Mouse (Mus musculus) heart, postnatal 36 days (tissue): ENCODE data around the gene Chp1. TPM values are rescaled to one million over a fixed set of nuclear protein-coding genes. Genes with fewer than 3 reads are reported as not detected.
"Not testable (repeated sequence)": the region's sequence is repeated elsewhere in the genome, so short reads cannot be mapped to it uniquely, and the experiment has no call there.

Experiments used
- DNase-seq, 2 experiments: peaks; one replicate each; pipeline ENCODE4 v3.0.0; 2021 to 2022
- intact Hi-C: fragments of 180-260 bp; cut with DNase I; formaldehyde crosslinking; loops from one replicate; pipeline ENCODE4 v1.15.1; 2025
- total RNA-seq, 2 experiments: library from RNA; stranded (reverse); gene quantifications; 2 replicates each; pipeline ENCODE4 v1.2.3; 2021

Gene Chp1
- 10 to 100 TPM; 92.1 to 94.7 TPM for total RNA-seq

GRCm38 (mm10) chr2:119547522-119548370, at the start of gene Chp1, which contains the start of gene Exd1:
Chp1 (plus strand) TSS chr2:119547697.
Exd1 (minus strand) TSS chr2:119547627.
- DNase-seq = peak; percentile 98 to 99
- intact Hi-C loops = loop anchor here (2.0 to 5.0 kb wide), 5 partner anchors 43 to 800 kb away; partner anchors contain the start of genes Inafm2, Ino80, Itpka and Ndufaf1

GRCm38 (mm10) chr2:119498859-119499258, 48.6 kb upstream of the Chp1 start:
- intact Hi-C loops = no loop called here
- DNase-seq = no peak

- DNase-seq = no peak
- intact Hi-C loops = no loop called here
These were observed 46.4 kb upstream of the Chp1 start for GRCm38 (mm10) chr2:119500965-119501652.

DNA sequence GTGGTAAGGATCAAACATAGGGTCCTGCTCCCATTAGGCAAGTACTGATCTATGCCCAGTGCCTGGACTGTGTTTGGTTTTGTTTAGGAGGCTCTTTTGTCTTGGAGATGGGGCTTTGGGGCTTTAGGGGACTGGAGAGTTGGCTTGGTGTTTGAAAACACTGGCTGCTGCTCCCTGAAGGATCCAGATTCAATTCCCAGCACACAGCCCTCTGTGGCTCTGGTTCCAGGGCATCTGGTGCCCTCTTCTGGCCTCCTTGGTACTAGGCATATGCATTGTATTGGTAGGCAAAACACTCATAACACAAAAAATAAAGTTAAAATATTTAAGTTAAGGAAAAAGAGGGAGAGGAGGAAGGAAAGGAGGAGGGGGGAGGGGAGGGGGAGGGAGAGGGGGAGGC, 40.4 kb upstream of the Chp1 start:
- intact Hi-C loops = no loop called here
- no peak for DNase-seq

GRCm38 (mm10) chr2:119508518-119508917, 39.0 kb upstream of the Chp1 start:
- DNase-seq, intact Hi-C loops: not testable (repeated sequence)

- intact Hi-C loops = no loop called here
- no peak for DNase-seq
These were observed 36.6 kb upstream of the Chp1 start for GRCm38 (mm10) chr2:119510856-119511255.

GRCm38 (mm10) chr2:119512292-119512691, 35.2 kb upstream of the Chp1 start:
- DNase-seq = no peak
- intact Hi-C loops = no loop called here

- no peak for DNase-seq
- intact Hi-C loops = no loop called here
These were observed 33.4 kb upstream of the Chp1 start for GRCm38 (mm10) chr2:119514026-119514522.

DNA sequence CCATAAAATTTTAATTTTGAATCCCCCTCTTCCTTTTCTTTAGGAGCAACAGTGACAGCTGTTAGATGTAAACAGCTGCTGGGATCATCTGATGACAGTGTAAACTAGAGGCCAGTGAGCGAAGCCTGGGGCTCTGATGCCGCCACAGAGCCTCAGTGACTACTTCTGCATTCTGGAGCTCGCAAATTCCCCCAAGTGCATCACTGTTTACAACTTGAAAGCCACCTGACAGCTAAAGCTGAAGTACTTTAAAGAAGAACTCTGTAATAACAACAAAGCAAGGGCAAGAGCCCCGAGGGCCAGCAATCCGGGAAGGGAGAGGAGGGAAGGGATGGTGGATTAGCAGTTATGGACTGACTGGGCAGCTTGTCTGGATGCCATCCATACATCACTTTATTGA, 30.7 kb upstream of the Chp1 start:
- no peak for DNase-seq
- intact Hi-C loops = no loop called here

- intact Hi-C loops = no loop called here
- DNase-seq = peak in 1 of 2 experiments; percentile 1
These were observed 26.9 kb upstream of the Chp1 start for GRCm38 (mm10) chr2:119520550-119520949.

DNA sequence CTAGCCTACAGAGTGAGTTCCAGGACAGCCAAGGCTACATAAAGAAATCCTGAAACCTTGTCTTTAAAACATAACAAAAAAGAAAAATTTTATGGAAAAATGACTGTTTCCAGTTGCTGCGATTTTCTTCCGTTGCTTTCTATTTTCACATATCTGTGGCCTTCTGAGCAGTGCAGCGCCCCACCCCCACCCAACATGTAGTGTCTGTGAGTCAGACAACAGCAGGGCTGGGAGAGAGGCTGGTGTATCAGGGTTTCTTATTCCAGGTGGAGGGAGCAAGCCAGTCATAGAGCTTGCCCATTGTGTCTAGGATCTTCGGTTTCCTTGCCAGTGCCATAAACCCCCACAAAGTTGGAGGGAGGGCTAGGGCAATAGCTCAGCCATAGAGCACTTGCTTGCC, 23.7 kb upstream of the Chp1 start:
- intact Hi-C loops = no loop called here
- DNase-seq = no peak

GRCm38 (mm10) chr2:119525422-119525821, 22.1 kb upstream of the Chp1 start:
- intact Hi-C loops = no loop called here
- no peak for DNase-seq

GRCm38 (mm10) chr2:119538802-119539201, 8.7 kb upstream of the Chp1 start:
- intact Hi-C loops = no loop called here
- no peak for DNase-seq

DNA sequence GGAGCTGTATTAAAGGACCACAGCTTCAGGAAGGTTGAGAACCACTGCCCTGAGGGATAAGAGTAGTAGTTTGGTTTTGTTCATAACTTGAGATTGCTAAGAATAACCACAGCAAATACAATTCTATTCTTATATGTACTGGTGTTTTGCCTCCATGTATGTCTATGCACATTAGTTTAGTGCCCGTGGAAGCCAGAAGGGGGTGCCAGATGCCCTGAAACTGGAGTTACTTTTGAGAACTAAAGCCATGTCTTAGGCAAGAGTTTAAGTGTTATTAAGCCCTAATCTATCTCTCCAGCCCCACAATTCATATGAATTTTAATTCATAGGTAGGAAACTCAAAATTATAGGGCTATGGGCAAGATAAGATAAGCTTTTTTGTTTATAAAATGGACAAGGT, 5.4 kb upstream of the Chp1 start:
- peak; percentile 41 to 60 for DNase-seq
- intact Hi-C loops = loop anchor here (1.0 kb wide), 1 partner anchor 45 kb away; no protein-coding TSS in a partner anchor

GRCm38 (mm10) chr2:119543656-119544055, 3.8 kb upstream of the Chp1 start:
- intact Hi-C loops = no loop called here
- no peak for DNase-seq

- peak; percentile 81 to 83 for DNase-seq
- intact Hi-C loops = loop anchor here (2.0 to 5.0 kb wide), 4 partner anchors 70 to 800 kb away; partner anchors contain the start of genes Inafm2, Ino80, Itpka and Ndufaf1
These were observed 512 bp upstream of the Chp1 start for GRCm38 (mm10) chr2:119546848-119547521.

- no peak for DNase-seq
- intact Hi-C loops = loop anchor here (2.0 to 5.0 kb wide), 4 partner anchors 42 to 801 kb away; partner anchors contain the start of genes Inafm2, Itpka and Ndufaf1
These were observed 819 bp downstream of the Chp1 start for GRCm38 (mm10) chr2:119548371-119548660.

DNA sequence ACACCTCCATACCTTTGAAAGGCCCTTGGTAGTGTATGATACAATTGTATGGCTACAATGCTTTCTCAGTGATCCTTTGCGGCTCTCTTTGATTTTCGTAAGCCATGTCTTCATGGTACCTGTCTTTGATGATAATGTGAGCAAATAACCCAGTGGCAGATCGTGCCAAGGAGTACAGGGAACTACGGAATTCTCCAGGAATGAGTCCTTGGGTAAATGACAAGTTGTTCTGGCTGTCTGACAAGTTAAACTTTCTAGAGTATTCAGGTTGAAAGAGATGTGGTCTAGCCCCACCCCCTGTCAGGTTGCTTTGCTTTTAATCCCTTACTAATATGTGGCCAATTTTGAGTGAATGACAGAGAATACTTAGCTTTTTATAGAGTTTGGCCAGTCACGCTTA, 1.2 kb downstream of the Chp1 start:
- intact Hi-C loops = loop anchor here (2.0 to 5.0 kb wide), 4 partner anchors 42 to 801 kb away; partner anchors contain the start of genes Inafm2, Itpka and Ndufaf1
- no peak for DNase-seq

DNA sequence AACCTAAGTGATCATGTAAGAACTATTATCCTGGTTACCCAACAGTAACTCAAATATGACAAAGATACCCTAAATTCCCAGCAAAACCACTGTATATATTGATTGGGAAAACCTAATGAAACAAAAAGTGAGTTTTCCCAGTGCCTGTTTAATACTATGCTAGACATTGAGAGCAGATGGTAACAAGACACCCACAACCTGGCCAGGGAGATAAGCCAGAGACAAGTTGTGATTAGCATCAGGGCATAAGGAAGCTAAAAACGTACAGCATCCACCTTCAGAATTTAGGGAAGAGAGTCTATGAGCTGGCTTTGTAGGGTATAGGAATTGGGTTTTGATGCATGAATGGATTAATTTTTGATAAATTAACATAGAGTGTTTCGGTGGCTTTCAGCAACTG, 2.2 kb downstream of the Chp1 start:
- intact Hi-C loops = loop anchor here (2.0 to 5.0 kb wide), 4 partner anchors 41 to 802 kb away; partner anchors contain the start of genes Inafm2, Itpka and Ndufaf1
- no peak for DNase-seq

- no peak for DNase-seq
- intact Hi-C loops = no loop called here
These were observed 10.5 kb downstream of the Chp1 start for GRCm38 (mm10) chr2:119558039-119558438.
